Mouse (Mus musculus) ES-CJ7 (cell line): ENCODE data around the gene Tspo2.
A peak's percentile ranks its signal among the peaks of the same experiment; 100 is the strongest.

Experiments used
- DNase-seq: peaks from one replicate; pipeline ENCODE4 v3.0.0; 2011; ENCODE audit warnings: low read depth, low spot score

The Tspo2 gene

GRCm38 (mm10) chr17:48450666-48451352, 513 bp downstream of the Tspo2 start:
- no peak for DNase-seq

GRCm38 (mm10) chr17:48447675-48448074, 3.6 kb downstream of the Tspo2 start:
- DNase-seq = no peak

- DNase-seq = no peak
Measured at GRCm38 (mm10) chr17:48443542-48444145, 7.7 kb downstream of the Tspo2 start.

- peak; percentile 50 for DNase-seq
Measured at GRCm38 (mm10) chr17:48442745-48443457, 8.4 kb downstream of the Tspo2 start.

GRCm38 (mm10) chr17:48437421-48437911, 13.9 kb downstream of the Tspo2 start:
- no peak for DNase-seq

- DNase-seq = peak; percentile 45
Measured at GRCm38 (mm10) chr17:48436487-48436886, 14.8 kb downstream of the Tspo2 start.

GRCm38 (mm10) chr17:48434479-48434878, 16.8 kb downstream of the Tspo2 start:
- peak; percentile 82 for DNase-seq

GRCm38 (mm10) chr17:48433689-48434330, 17.5 kb downstream of the Tspo2 start:
- DNase-seq = peak; percentile 80

GRCm38 (mm10) chr17:48433006-48433655, 18.2 kb downstream of the Tspo2 start:
- DNase-seq = peak; percentile 66

GRCm38 (mm10) chr17:48432158-48432980, 19.0 kb downstream of the Tspo2 start, which contains the start of gene Apobec2:
Apobec2 (minus strand) TSS chr17:48432930.
- DNase-seq = peak; percentile 74

- DNase-seq = no peak
Measured at GRCm38 (mm10) chr17:48431054-48431453, 20.3 kb downstream of the Tspo2 start.

- DNase-seq = no peak
Measured at GRCm38 (mm10) chr17:48430394-48430793, 20.9 kb downstream of the Tspo2 start.

- no peak for DNase-seq
Measured at GRCm38 (mm10) chr17:48427852-48428530, 23.3 kb downstream of the Tspo2 start.

- DNase-seq = peak; percentile 79
Measured at GRCm38 (mm10) chr17:48426991-48427750, 24.2 kb downstream of the Tspo2 start.

GRCm38 (mm10) chr17:48425823-48426612, 25.3 kb downstream of the Tspo2 start:
- peak; percentile 31 for DNase-seq

GRCm38 (mm10) chr17:48424237-48424636, 27.1 kb downstream of the Tspo2 start:
- no peak for DNase-seq

- DNase-seq = no peak
Measured at GRCm38 (mm10) chr17:48419571-48419970, 31.8 kb downstream of the Tspo2 start.

- DNase-seq = no peak
Measured at GRCm38 (mm10) chr17:48418781-48419180, 32.5 kb downstream of the Tspo2 start.
